Mouse (Mus musculus) spleen, postnatal 10 days (tissue): ENCODE measurements at regions not wholly inside any gene's neighbourhood (a gene's known extent, or its start where the extent isn't known, plus 50 kb on each side); places are given as distances from the start of the nearest gene placed in this dataset.

Source experiments
- DNase-seq, 2 experiments: peaks; one replicate each; pipeline ENCODE4 v3.0.0; 2021 to 2022; ENCODE audit warnings: low spot score in 2 of 2

GRCm38 (mm10) chr17:47317651-47318050 lies 51.0 kb upstream of the Mrps10 start:
- no peak for DNase-seq

- no peak for DNase-seq
Measured at GRCm38 (mm10) chr17:47313162-47313561, 55.5 kb upstream of the Mrps10 start.

- DNase-seq, result no peak
Measured at GRCm38 (mm10) chr17:47311272-47311671, 57.4 kb upstream of the Mrps10 start.

- DNase-seq, result no peak
Measured at GRCm38 (mm10) chr17:47306027-47306761, 62.5 kb upstream of the Mrps10 start.

GRCm38 (mm10) chr17:47304463-47305199 lies 64.1 kb upstream of the Mrps10 start:
- no peak for DNase-seq

GRCm38 (mm10) chr17:47303600-47303999 lies 65.1 kb upstream of the Mrps10 start:
- no peak for DNase-seq

GRCm38 (mm10) chr17:47298396-47298919 lies 70.2 kb upstream of the Mrps10 start:
- DNase-seq, result no peak

- DNase-seq, result no peak
Measured at GRCm38 (mm10) chr17:47297965-47298364, 70.7 kb upstream of the Mrps10 start.

- DNase-seq, result no peak
Measured at GRCm38 (mm10) chr17:47296709-47297450, 71.8 kb upstream of the Mrps10 start.

GRCm38 (mm10) chr17:47295315-47296011 lies 73.2 kb upstream of the Mrps10 start:
- no peak for DNase-seq

- no peak for DNase-seq
Measured at GRCm38 (mm10) chr17:47294091-47294534, 74.6 kb upstream of the Mrps10 start.

- DNase-seq, result no peak
Measured at GRCm38 (mm10) chr17:47293178-47293577, 75.5 kb upstream of the Mrps10 start.

- no peak for DNase-seq
Measured at GRCm38 (mm10) chr17:47291558-47291957, 77.1 kb upstream of the Mrps10 start.

- DNase-seq, result no peak
Measured at GRCm38 (mm10) chr17:47285616-47286015, 83.1 kb upstream of the Mrps10 start.

GRCm38 (mm10) chr17:47284236-47284635 lies 84.5 kb upstream of the Mrps10 start:
- no peak for DNase-seq

- no peak for DNase-seq
Measured at GRCm38 (mm10) chr17:47283158-47283557, 85.5 kb upstream of the Mrps10 start.

- DNase-seq, result no peak
Measured at GRCm38 (mm10) chr17:47282476-47282875, 86.2 kb upstream of the Mrps10 start.

GRCm38 (mm10) chr17:47277890-47278289 lies 90.8 kb upstream of the Mrps10 start:
- no peak for DNase-seq

GRCm38 (mm10) chr17:47276639-47277038 lies 92.0 kb upstream of the Mrps10 start:
- no peak for DNase-seq

GRCm38 (mm10) chr17:47275796-47276311 lies 92.8 kb upstream of the Mrps10 start:
- no peak for DNase-seq

GRCm38 (mm10) chr17:47273309-47273708 lies 95.4 kb upstream of the Mrps10 start:
- no peak for DNase-seq
